Mouse (Mus musculus) liver, postnatal 0 days (tissue): Measurements from ENCODE around the gene Napepld. TPM values are rescaled to one million over a fixed set of nuclear protein-coding genes. Genes with fewer than 3 reads are reported as not detected.
"Not testable (repeated sequence)": the region's sequence is repeated elsewhere in the genome, so short reads cannot be mapped to it uniquely, and the experiment has no call there.

ENCODE experiments used
- ATAC-seq: fragments of 200-750 bp; cut with Nextera tagmentation; 2 replicates; pipeline ENCODE4 v1.8.0; 2017; ENCODE audit warnings: mild to moderate bottlenecking, moderate library complexity
- DNase-seq: peaks from one replicate; pipeline ENCODE4 v3.0.0-alpha.2; 2016
- H3K27ac ChIP-seq: fragments of 300-500 bp; sonication (generic); 2 replicates; pipeline ENCODE4 v1.5.1; 2014; ENCODE audit warnings: antibody characterized with exemption, moderate library complexity, mild to moderate bottlenecking, low read depth
- H3K27me3 ChIP-seq: fragments of 300-500 bp; sonication (generic); 2 replicates; pipeline ENCODE4 v1.6.1; 2014; ENCODE audit warnings: low read length, control low read depth, mixed read lengths; ENCODE audit not compliant: insufficient read depth
- H3K36me3 ChIP-seq: fragments of 300-500 bp; sonication (generic); replicated peaks from 2 replicates; pipeline ENCODE4 v1.6.1; 2014; ENCODE audit warnings: mild to moderate bottlenecking, control low read depth, low read length, moderate library complexity, mixed read lengths; ENCODE audit not compliant: insufficient read depth
- H3K4me1 ChIP-seq: fragments of 300-500 bp; sonication (generic); 2 replicates; pipeline ENCODE4 v1.6.1; 2014; ENCODE audit warnings: antibody characterized with exemption, mild to moderate bottlenecking, control low read depth; ENCODE audit not compliant: insufficient read depth
- H3K4me2 ChIP-seq: fragments of 300-500 bp; sonication (generic); 2 replicates; pipeline ENCODE4 v1.6.1; 2014; ENCODE audit warnings: low read depth, mild to moderate bottlenecking, low read length, moderate library complexity, mixed read lengths
- H3K4me3 ChIP-seq: fragments of 300-500 bp; sonication (generic); 2 replicates; pipeline ENCODE4 v1.5.1; 2014; ENCODE audit warnings: low read depth, low read length
- H3K9ac ChIP-seq: fragments of 300-500 bp; sonication (generic); replicated peaks from 2 replicates; pipeline ENCODE4 v1.6.1; 2014; ENCODE audit warnings: mild to moderate bottlenecking, moderate library complexity
- H3K9me3 ChIP-seq: fragments of 300-500 bp; sonication (generic); 2 replicates; pipeline ENCODE4 v1.6.1; 2016; ENCODE audit warnings: mild to moderate bottlenecking, control low read depth, low read length, mixed read lengths
- CTCF ChIP-seq: sonication (generic); IDR thresholded peaks from 2 replicates; pipeline ENCODE4 v1.5.1; 2016; ENCODE audit warnings: antibody characterized with exemption, low read depth
- EP300 ChIP-seq: IDR thresholded peaks from 2 replicates; pipeline ENCODE4 v1.6.1; 2016; ENCODE audit warnings: antibody characterized with exemption, low read depth, mild to moderate bottlenecking
- WGBS: fragments of 180-500 bp; shearing (Covaris S2); extraction: QIAGEN DNeasy Blood & Tissue Kit; methylation state at CpG from one replicate; pipeline ENCODE4 v1.1.7; 2014; ENCODE audit not compliant: insufficient replicate concordance; 5-methylcytosine and 5-hydroxymethylcytosine counted together
- polyA plus RNA-seq: library from polyadenylated mRNA; unstranded; fragments of >200 nt; fragmentation: Nextera tagmentation; extraction: Ambion mirVana; gene quantifications from 2 replicates; pipeline ENCODE4 v1.2.1, GENCODE M21; 2015

Gene Napepld
- polyA plus RNA-seq, 1 experiment from 2014 or later: 0.53 TPM

GRCm38 (mm10) chr5:21700934-21701333 lies 262 bp downstream of the Napepld start:
- Histone ChIP-seq H3K4me3 (peak overlapping the region; percentile 62), H3K9ac (peak overlapping the region; percentile 77), H3K4me2 (peak overlapping the region; percentile 99), H3K9me3 (no peaks in the 10 kb centered on the region), H3K27me3 (no peaks in the 10 kb centered on the region), H3K27ac (peak overlapping the region; percentile 58; the same call in 1 of the 2 replicates), H3K4me1 (peaks cover 10% of the 10 kb centered on the region), H3K36me3 (no peaks in the 10 kb centered on the region)
- peak; percentile 16 for ATAC-seq
- WGBS: under 1% methylated on average over 22 of the region's 22 CpGs
- TF ChIP-seq CTCF: no peak
- no peak for TF ChIP-seq EP300
- DNase-seq: no peak

GRCm38 (mm10) chr5:21700272-21700821 lies 849 bp downstream of the Napepld start:
- Histone ChIP-seq H3K9me3 (no peaks in the 10 kb centered on the region), H3K4me1 (peaks cover 10% of the 10 kb centered on the region), H3K36me3 (no peaks in the 10 kb centered on the region), H3K4me3 (peak overlapping the region; percentile 62), H3K4me2 (peak overlapping the region; percentile 99), H3K9ac (peak overlapping the region; percentile 77), H3K27me3 (no peaks in the 10 kb centered on the region), H3K27ac (no peak overlapping the region)
- 22% methylated on average over 10 of the region's 10 CpGs for WGBS
- ATAC-seq: no peak
- TF ChIP-seq CTCF: no peak
- TF ChIP-seq EP300: no peak
- no peak for DNase-seq

GRCm38 (mm10) chr5:21699555-21699954 lies 1.6 kb downstream of the Napepld start:
- 91% methylated on average over 3 of the region's 3 CpGs for WGBS
- not testable (repeated sequence) for H3K27me3 ChIP-seq, H3K27ac ChIP-seq, DNase-seq, ATAC-seq, H3K9ac ChIP-seq, H3K36me3 ChIP-seq, H3K4me3 ChIP-seq, H3K9me3 ChIP-seq, H3K4me2 ChIP-seq
- peaks cover 10% of the 10 kb centered on the region for H3K4me1 ChIP-seq

- no peak overlapping the region for H3K9ac ChIP-seq
- no peak for ATAC-seq
- WGBS: 43% methylated on average over 3 of the region's 3 CpGs
Measured at GRCm38 (mm10) chr5:21694854-21695490, 6.2 kb downstream of the Napepld start.

GRCm38 (mm10) chr5:21693372-21693870 lies 7.8 kb downstream of the Napepld start:
- no peak for ATAC-seq
- Histone ChIP-seq H3K9me3 (no peaks in the 10 kb centered on the region), H3K9ac (no peak overlapping the region), H3K4me2 (no peak overlapping the region), H3K27ac (no peak overlapping the region), H3K27me3 (no peaks in the 10 kb centered on the region), H3K36me3 (no peaks in the 10 kb centered on the region), H3K4me1 (no peaks in the 10 kb centered on the region; the same call in 1 of the 2 replicates), H3K4me3 (no peak overlapping the region)
- no peak for TF ChIP-seq EP300
- no peak for TF ChIP-seq CTCF
- no peak for DNase-seq
- 43% methylated on average over 3 of the region's 3 CpGs for WGBS

More at GRCm38 (mm10) chr5:21694854-21695490, 6.2 kb downstream of the Napepld start:
- no peak for DNase-seq
- Histone ChIP-seq H3K4me3 (no peak overlapping the region), H3K27ac (no peak overlapping the region), H3K27me3 (no peaks in the 10 kb centered on the region), H3K4me1 (no peaks in the 10 kb centered on the region; the same call in 1 of the 2 replicates), H3K4me2 (no peak overlapping the region), H3K9me3 (no peaks in the 10 kb centered on the region), H3K36me3 (no peaks in the 10 kb centered on the region)
- TF ChIP-seq EP300 (no peak), CTCF (no peak)

GRCm38 (mm10) chr5:21692230-21692629 lies 9.0 kb downstream of the Napepld start:
- no peak overlapping the region for H3K4me3 ChIP-seq
- no peak overlapping the region for H3K27ac ChIP-seq
- no peaks in the 10 kb centered on the region; the same call in 1 of the 2 replicates for H3K4me1 ChIP-seq
- no peaks in the 10 kb centered on the region for H3K9me3 ChIP-seq
- ATAC-seq: no peak
- DNase-seq: no peak
- 84% methylated on average over 5 of the region's 5 CpGs for WGBS
- no peaks in the 10 kb centered on the region for H3K27me3 ChIP-seq
- H3K9ac ChIP-seq: no peak overlapping the region
- no peaks in the 10 kb centered on the region for H3K36me3 ChIP-seq
- no peak overlapping the region for H3K4me2 ChIP-seq
- no peak for TF ChIP-seq EP300
- TF ChIP-seq CTCF: no peak
